Mouse (Mus musculus): ENCODE measurements at regions not wholly inside any gene's neighbourhood (a gene's known extent, or its start where the extent isn't known, plus 50 kb on each side); places are given as distances from the start of the nearest gene placed in this dataset.

DNA sequence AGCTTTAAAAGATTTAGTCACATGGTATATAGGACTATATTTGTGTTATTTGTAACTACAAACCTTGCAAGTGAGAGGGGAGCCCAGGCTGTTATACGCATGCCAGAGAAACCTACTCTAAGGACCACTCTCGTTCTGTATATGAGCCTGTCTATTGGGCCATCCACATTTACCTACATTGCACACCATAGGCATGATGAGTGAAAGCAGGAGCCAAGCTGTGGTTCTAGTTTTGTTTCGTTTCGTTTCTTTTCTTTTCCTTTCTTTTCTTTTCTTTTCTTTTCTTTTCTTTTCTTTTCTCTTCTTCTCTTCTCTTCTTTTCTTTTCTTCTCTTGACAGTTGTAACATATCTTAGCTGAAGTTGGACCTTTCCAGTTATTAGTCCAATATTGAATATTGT is 109.2 kb upstream of the Fndc3a start:
- TF ChIP-seq POLR2A (IDR thresholded peaks at IDR 0.05; ENCODE audit: low read depth, low read length) (no peak), CTCF (IDR thresholded peaks at IDR 0.05; ENCODE audit: borderline replicate concordance, insufficient read depth, low read length) (no peak)
